Comparison of ENCODE assay signal across 21 mouse cellular contexts in the genomic region with DNA sequence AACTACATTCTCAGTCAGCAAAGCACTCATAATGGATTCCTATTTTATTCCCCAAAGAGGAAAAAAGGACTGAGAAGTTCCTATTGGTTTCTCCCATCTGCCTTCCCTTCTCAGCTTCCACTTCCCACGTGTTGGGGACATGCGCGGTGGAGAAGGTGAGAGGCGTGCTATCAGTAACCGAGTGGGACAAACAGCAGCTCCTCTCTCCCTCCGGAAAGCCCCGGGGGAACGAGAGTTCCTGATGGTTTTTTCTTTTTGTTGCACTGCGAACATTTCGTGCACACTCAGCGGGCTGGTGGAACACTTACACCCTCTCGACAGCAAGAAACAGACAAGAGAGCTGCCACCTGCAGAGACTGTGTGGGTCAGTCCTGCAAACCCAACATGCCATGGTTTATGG. TPM values are rescaled to one million over a fixed set of nuclear protein-coding genes. Genes with fewer than 3 reads are reported as not detected.
A peak's percentile ranks its signal among the peaks of the same experiment; 100 is the strongest.
DNase-seq lines count a peak whose midpoint lies in the region; ATAC-seq and TF ChIP-seq lines count a peak whose summit lies in the region.
"Had no signal": no experiment of that assay in that cellular context is flagged by ENCODE, and none has a peak within 500 bp of the region (broad histone marks: within the 10 kb centered on the region; RNA-seq: fewer than 3 reads in every experiment).

No protein-coding gene starts in this region.

- H3K9me3 ChIP-seq in intestine, embryonic 14.5 days (ENCODE audit: control insufficient read depth, low read length): no peaks in the 10 kb centered on the region
- H3K9me3 ChIP-seq in intestine, postnatal 0 days (ENCODE audit: control insufficient read depth): no peaks in the 10 kb centered on the region
- no peaks in the 10 kb centered on the region for H3K9me3 ChIP-seq in neural tube, embryonic 15.5 days (replicated peaks)
- H3K9me3 ChIP-seq: heart, embryonic 10.5 days; midbrain, embryonic 13.5 days; neural tube, embryonic 13.5 days had no signal

- H3K4me3 ChIP-seq in intestine, embryonic 14.5 days (ENCODE audit: low read depth, low read length): no peak overlapping the region
- no peak overlapping the region for H3K4me3 ChIP-seq in intestine, postnatal 0 days (ENCODE audit: low read depth, low read length)
- no peak overlapping the region for H3K4me3 ChIP-seq in neural tube, embryonic 15.5 days (replicated peaks)
- H3K4me3 ChIP-seq in cortical plate, adult 2 months (ENCODE audit: insufficient read depth, low read length): no peak overlapping the region
- H3K4me3 ChIP-seq: heart, embryonic 10.5 days; midbrain, embryonic 13.5 days; neural tube, embryonic 13.5 days had no signal

- H3K36me3 ChIP-seq in intestine, embryonic 14.5 days (ENCODE audit: control insufficient read depth, insufficient read depth, low read length): peaks cover 79% of the 10 kb centered on the region
- peaks cover 48% of the 10 kb centered on the region for H3K36me3 ChIP-seq in intestine, postnatal 0 days (ENCODE audit: control insufficient read depth, insufficient read depth)
- H3K36me3 ChIP-seq in neural tube, embryonic 15.5 days: peaks cover 74% of the 10 kb centered on the region

- no peaks in the 10 kb centered on the region for H3K27me3 ChIP-seq in intestine, embryonic 14.5 days (replicated peaks; ENCODE audit: control insufficient read depth, insufficient read depth, low read length)
- H3K27me3 ChIP-seq in intestine, postnatal 0 days (replicated peaks; ENCODE audit: control insufficient read depth, insufficient read depth, low read length): no peaks in the 10 kb centered on the region
- H3K27me3 ChIP-seq in neural tube, embryonic 15.5 days (replicated peaks): no peaks in the 10 kb centered on the region
- H3K27me3 ChIP-seq: midbrain, embryonic 13.5 days; neural tube, embryonic 13.5 days had no signal

- TF ChIP-seq POLR2A in cortical plate, adult 2 months (IDR thresholded peaks at IDR 0.05; ENCODE audit: extremely low read depth, insufficient read depth, low read length): no peak

- H3K27ac ChIP-seq in intestine, embryonic 14.5 days (ENCODE audit: low read depth): no peak overlapping the region
- no peak overlapping the region for H3K27ac ChIP-seq in intestine, postnatal 0 days (ENCODE audit: low read depth, low read length)
- no peak overlapping the region for H3K27ac ChIP-seq in neural tube, embryonic 15.5 days (replicated peaks)
- 0 out of 2 replicates have a peak overlapping the region, but pooled peaks have one; percentile 2 for H3K27ac ChIP-seq in cortical plate, adult 2 months (ENCODE audit: insufficient read depth, low read length)
- H3K27ac ChIP-seq: heart, embryonic 10.5 days; midbrain, embryonic 13.5 days; neural tube, embryonic 13.5 days; stomach, postnatal 0 days had no signal

- H3K4me2 ChIP-seq in intestine, embryonic 14.5 days (ENCODE audit: low read length): no peak overlapping the region
- no peak overlapping the region for H3K4me2 ChIP-seq in intestine, postnatal 0 days (replicated peaks; ENCODE audit: low read depth)
- H3K4me2 ChIP-seq in neural tube, embryonic 15.5 days: no peak overlapping the region
- H3K4me2 ChIP-seq: midbrain, embryonic 13.5 days; neural tube, embryonic 13.5 days had no signal

- H3K4me1 ChIP-seq in intestine, embryonic 14.5 days (replicated peaks; ENCODE audit: control insufficient read depth, insufficient read depth, low read length): no peaks in the 10 kb centered on the region
- H3K4me1 ChIP-seq in intestine, postnatal 0 days (replicated peaks; ENCODE audit: control insufficient read depth, insufficient read depth, low read length): no peaks in the 10 kb centered on the region
- H3K4me1 ChIP-seq in neural tube, embryonic 15.5 days: no peaks in the 10 kb centered on the region
- peaks cover 2% of the 10 kb centered on the region; the same call in 1 of the 2 replicates for H3K4me1 ChIP-seq in cortical plate, adult 2 months (ENCODE audit: control insufficient read depth, insufficient read depth, low read length)
- H3K4me1 ChIP-seq: heart, embryonic 10.5 days; midbrain, embryonic 13.5 days; neural tube, embryonic 13.5 days had no signal

- no peak overlapping the region for H3K9ac ChIP-seq in intestine, embryonic 14.5 days (ENCODE audit: low read length)
- no peak overlapping the region for H3K9ac ChIP-seq in intestine, postnatal 0 days (ENCODE audit: low read depth, low read length)
- no peak overlapping the region for H3K9ac ChIP-seq in neural tube, embryonic 15.5 days (replicated peaks)
- H3K9ac ChIP-seq: liver, postnatal 0 days; midbrain, embryonic 13.5 days; neural tube, embryonic 13.5 days had no signal

- ATAC-seq in intestine, embryonic 14.5 days (replicated peaks; ENCODE audit: low FRiP score, low TSS enrichment, low read depth): no peak
- ATAC-seq in intestine, postnatal 0 days: no peak
- no peak for ATAC-seq in neural tube, embryonic 15.5 days (ENCODE audit: low FRiP score)
- ATAC-seq: liver, postnatal 0 days; midbrain, embryonic 13.5 days had no signal

- no peak for TF ChIP-seq CTCF in intestine, postnatal 0 days (IDR thresholded peaks at IDR 0.05; ENCODE audit: low read depth)
- no peak for TF ChIP-seq CTCF in cortical plate, adult 2 months (IDR thresholded peaks at IDR 0.05; ENCODE audit: extremely low read depth, insufficient read depth, low read length)

- 91% methylated on average over 12 of the region's 12 CpGs for WGBS in intestine, embryonic 14.5 days
- 88% methylated on average over 12 of the region's 12 CpGs for WGBS in intestine, postnatal 0 days
- WGBS in neural tube, embryonic 15.5 days: 87% methylated on average over 12 of the region's 12 CpGs

- DNase-seq in intestine, embryonic 14.5 days (ENCODE audit: low spot score): peak; percentile 21
- DNase-seq in neural tube, embryonic 10.5 days (ENCODE audit: extremely low spot score, low spot score): peak; percentile 10
- DNase-seq in right cerebral cortex, postnatal 14 days: peak; percentile 42
- no peak for DNase-seq in thymus, postnatal 0 days (ENCODE audit: low spot score)
- no peak for DNase-seq in kidney, adult 9 months
- DNase-seq: adrenal gland, postnatal 10 days; B cell, adult 2 months; cerebellum, postnatal 14 days; gastrocnemius, postnatal 25 days; kidney, adult 2 months; kidney, postnatal 14 days; liver, postnatal 0 days; lung, postnatal 10 days; thymus, postnatal 36 days had no signal

RNA-seq across cellular contexts. Expression of gene Ncf2, which starts 38.8 kb away (rescaled TPM):
- polyA plus RNA-seq in intestine, embryonic 14.5 days (2014; fragmentation: Nextera tagmentation; extraction: Ambion mirVana): 6.1 and 7.2 TPM in 2 replicates
- polyA plus RNA-seq in intestine, postnatal 0 days (2015; fragmentation: Nextera tagmentation; extraction: Ambion mirVana): 9.1 and 9.7 TPM in 2 replicates
- 3.4 and 6.2 TPM in 2 replicates for polyA plus RNA-seq in neural tube, embryonic 15.5 days (2015; fragmentation: Nextera tagmentation; extraction: Ambion mirVana)
- polyA plus RNA-seq in cortical plate, adult 2 months (2012; rRNA removed): 4.8 and 5.4 TPM in 2 replicates
- 9.0 and 10.0 TPM in 2 replicates for polyA plus RNA-seq in thymus, postnatal 0 days (2015; fragmentation: Nextera tagmentation; extraction: Ambion mirVana)

Comparison
In these comparisons a context has a peak if more than half of its experiments do, and no peak if none do; other contexts are left out.
1. DNase-seq: peak in intestine, embryonic 14.5 days (single experiment), neural tube, embryonic 10.5 days (single experiment) and right cerebral cortex, postnatal 14 days (single experiment); none in thymus, postnatal 0 days (single experiment) and kidney, adult 9 months (single experiment).